8 mouse cellular contexts compared by ENCODE assay signal in genomic region chr6:57535386-57535936, GRCm38 (mm10). TPM values are rescaled to one million over a fixed set of nuclear protein-coding genes. Genes with fewer than 3 reads are reported as not detected.
DNase-seq lines count a peak whose midpoint lies in the region; ATAC-seq and TF ChIP-seq lines count a peak whose summit lies in the region.

TSS of gene Ppm1k (minus strand) at chr6:57535468.

- H3K79me2 ChIP-seq in heart, adult 2 months (replicated peaks; ENCODE audit: control insufficient read depth, insufficient read depth, low read length): peaks cover 2% of the 10 kb centered on the region; the same call in 1 of the 2 replicates

- intact Hi-C loops in heart, adult 2 months (cut with DNase I): loop anchor here (2.0 to 10.0 kb wide), 4 partner anchors 45 to 821 kb away; partner anchors contain the start of genes Avl9, Herc6, Lancl2 and Nt5c3

- TF ChIP-seq CTCF in heart, adult 2 months (IDR thresholded peaks at IDR 0.05): no peak

- no peaks in the 10 kb centered on the region for H3K9me3 ChIP-seq in embryonic facial prominence, embryonic 14.5 days (ENCODE audit: control insufficient read depth, low read length)
- no peaks in the 10 kb centered on the region for H3K9me3 ChIP-seq in limb, embryonic 13.5 days
- no peaks in the 10 kb centered on the region for H3K9me3 ChIP-seq in midbrain, embryonic 16.5 days (replicated peaks; ENCODE audit: control insufficient read depth, low read length, poor library complexity, severe bottlenecking)

- peaks cover 8% of the 10 kb centered on the region; the same call in 1 of the 2 replicates for H3K4me1 ChIP-seq in embryonic facial prominence, embryonic 14.5 days (ENCODE audit: control insufficient read depth, insufficient read depth, low read length)
- H3K4me1 ChIP-seq in heart, adult 2 months (ENCODE audit: control insufficient read depth, insufficient read depth, low read length): peaks cover 4% of the 10 kb centered on the region; the same call in 1 of the 2 replicates
- H3K4me1 ChIP-seq in limb, embryonic 13.5 days: peaks cover 13% of the 10 kb centered on the region
- peaks cover 11% of the 10 kb centered on the region for H3K4me1 ChIP-seq in midbrain, embryonic 16.5 days (ENCODE audit: control insufficient read depth, insufficient read depth, low read length)

- ATAC-seq in embryonic facial prominence, embryonic 14.5 days (ENCODE audit: low read depth): peak; percentile 99
- peak; percentile 98 for ATAC-seq in limb, embryonic 13.5 days (ENCODE audit: low FRiP score, low read depth)
- peak; percentile 99 for ATAC-seq in midbrain, embryonic 16.5 days

- 1% methylated on average over 24 of the region's 24 CpGs for WGBS in embryonic facial prominence, embryonic 14.5 days
- WGBS in heart, adult 2 months: 2% methylated on average over 24 of the region's 24 CpGs
- WGBS in limb, embryonic 13.5 days: under 1% methylated on average over 24 of the region's 24 CpGs
- under 1% methylated on average over 24 of the region's 24 CpGs for WGBS in midbrain, embryonic 16.5 days

- H3K36me3 ChIP-seq in embryonic facial prominence, embryonic 14.5 days (ENCODE audit: control insufficient read depth, insufficient read depth, low read length): no peaks in the 10 kb centered on the region
- peaks cover 13% of the 10 kb centered on the region for H3K36me3 ChIP-seq in heart, adult 2 months (ENCODE audit: control insufficient read depth, insufficient read depth, low read length)
- H3K36me3 ChIP-seq in limb, embryonic 13.5 days: no peaks in the 10 kb centered on the region
- H3K36me3 ChIP-seq in midbrain, embryonic 16.5 days (ENCODE audit: control insufficient read depth, insufficient read depth, low read length): no peaks in the 10 kb centered on the region

- 0 out of 2 replicates have a peak, but pooled peaks have one; percentile 31 for TF ChIP-seq EP300 in heart, adult 2 months (IDR thresholded peaks at IDR 0.05; ENCODE audit: insufficient read depth, low read depth, low read length)

- H3K9ac ChIP-seq in embryonic facial prominence, embryonic 14.5 days (ENCODE audit: low read depth, low read length): peak within 1 kb of the TSS; percentile 79
- H3K9ac ChIP-seq in heart, adult 2 months (ENCODE audit: low read depth, low read length): peak within 1 kb of the TSS; percentile 76
- H3K9ac ChIP-seq in limb, embryonic 13.5 days: peak within 1 kb of the TSS; percentile 86
- peak within 1 kb of the TSS; percentile 69 for H3K9ac ChIP-seq in midbrain, embryonic 16.5 days (ENCODE audit: low read depth, low read length)

- peak within 1 kb of the TSS; percentile 77 for H3K4me2 ChIP-seq in embryonic facial prominence, embryonic 14.5 days (ENCODE audit: low read depth, low read length)
- peak within 1 kb of the TSS; percentile 87 for H3K4me2 ChIP-seq in limb, embryonic 13.5 days (replicated peaks)
- peak within 1 kb of the TSS; percentile 71 for H3K4me2 ChIP-seq in midbrain, embryonic 16.5 days (ENCODE audit: low read length)

- H3K27me3 ChIP-seq in embryonic facial prominence, embryonic 14.5 days (replicated peaks; ENCODE audit: control insufficient read depth, insufficient read depth, low read length): no peaks in the 10 kb centered on the region
- no peaks in the 10 kb centered on the region for H3K27me3 ChIP-seq in heart, adult 2 months (ENCODE audit: control insufficient read depth, insufficient read depth, low read length)
- no peaks in the 10 kb centered on the region for H3K27me3 ChIP-seq in limb, embryonic 13.5 days
- no peaks in the 10 kb centered on the region for H3K27me3 ChIP-seq in midbrain, embryonic 16.5 days (ENCODE audit: control insufficient read depth, insufficient read depth, low read depth, low read length)

- H3K27ac ChIP-seq in embryonic facial prominence, embryonic 14.5 days (replicated peaks; ENCODE audit: low read depth, low read length): peak within 1 kb of the TSS; percentile 87
- H3K27ac ChIP-seq in heart, adult 2 months: peak within 1 kb of the TSS; percentile 96
- H3K27ac ChIP-seq in limb, embryonic 13.5 days: peak within 1 kb of the TSS; percentile 85
- H3K27ac ChIP-seq in midbrain, embryonic 16.5 days (ENCODE audit: low read length): peak within 1 kb of the TSS; percentile 77

- peak; percentile 83 for TF ChIP-seq POLR2A in heart, adult 2 months (IDR thresholded peaks at IDR 0.05; ENCODE audit: insufficient read depth, low read depth, low read length)

- peak; percentile 100 for DNase-seq in 3T3-L1 (ENCODE audit: low read depth, low spot score)
- peak; percentile 87 to 96 for DNase-seq in adrenal gland, postnatal 4 days (ENCODE audit: low spot score in 2 of 2)
- DNase-seq in embryonic facial prominence, embryonic 14.5 days (ENCODE audit: low spot score): peak; percentile 100
- DNase-seq in heart, adult 2 months: peak; percentile 98 to 100
- DNase-seq in kidney, adult 8-10 months: peak; percentile 100
- DNase-seq in spleen, postnatal 10 days (ENCODE audit: low spot score in 2 of 2): peak; percentile 75 to 93

- H3K4me3 ChIP-seq in embryonic facial prominence, embryonic 14.5 days (ENCODE audit: low read depth, low read length): peak within 1 kb of the TSS; percentile 72
- peak within 1 kb of the TSS; percentile 71 for H3K4me3 ChIP-seq in heart, adult 2 months
- H3K4me3 ChIP-seq in limb, embryonic 13.5 days: peak within 1 kb of the TSS; percentile 78
- peak within 1 kb of the TSS; percentile 58 for H3K4me3 ChIP-seq in midbrain, embryonic 16.5 days (ENCODE audit: low read depth, low read length)

RNA-seq across cellular contexts. Expression of gene Ppm1k, which starts in this region (rescaled TPM):
- 10 to 100 TPM; 31.1 to 42.3 TPM for total RNA-seq in adrenal gland, postnatal 4 days (2021)
- polyA plus RNA-seq in embryonic facial prominence, embryonic 14.5 days (2014; fragmentation: Nextera tagmentation; extraction: Ambion mirVana): 3.0 and 3.5 TPM in 2 replicates
- total RNA-seq in heart, adult 2 months (2021): 100 to 1,000 TPM in 1 of 2 experiments, 10 to 100 TPM in 1; 70.9 to 103 TPM
- polyA plus RNA-seq in heart, adult 2 months (2012; rRNA removed): 18.0 and 36.9 TPM in 2 replicates
- polyA plus RNA-seq in limb, embryonic 13.5 days (2015; fragmentation: Nextera tagmentation; extraction: Ambion mirVana): 5.2 and 5.3 TPM in 2 replicates
- polyA plus RNA-seq in midbrain, embryonic 16.5 days (2015; fragmentation: Nextera tagmentation; extraction: Ambion mirVana): 6.6 and 7.2 TPM in 2 replicates

Comparison
In these comparisons a context has a peak if more than half of its experiments do, and no peak if none do; other contexts are left out.
1. Peak in every context shown above with its lines: DNase-seq, ATAC-seq, H3K4me3 ChIP-seq and H3K27ac ChIP-seq.